Mouse (Mus musculus): ENCODE results near the gene Hexb. TPM values are rescaled to one million over a fixed set of nuclear protein-coding genes. Genes with fewer than 3 reads are reported as not detected.
"Not testable (repeated sequence)": the region's sequence is repeated elsewhere in the genome, so short reads cannot be mapped to it uniquely, and the experiment has no call there.

The Hexb gene
- total and polyA plus RNA-seq, 3 experiments, result 7.6 to 141 (median 33.0) TPM

DNA sequence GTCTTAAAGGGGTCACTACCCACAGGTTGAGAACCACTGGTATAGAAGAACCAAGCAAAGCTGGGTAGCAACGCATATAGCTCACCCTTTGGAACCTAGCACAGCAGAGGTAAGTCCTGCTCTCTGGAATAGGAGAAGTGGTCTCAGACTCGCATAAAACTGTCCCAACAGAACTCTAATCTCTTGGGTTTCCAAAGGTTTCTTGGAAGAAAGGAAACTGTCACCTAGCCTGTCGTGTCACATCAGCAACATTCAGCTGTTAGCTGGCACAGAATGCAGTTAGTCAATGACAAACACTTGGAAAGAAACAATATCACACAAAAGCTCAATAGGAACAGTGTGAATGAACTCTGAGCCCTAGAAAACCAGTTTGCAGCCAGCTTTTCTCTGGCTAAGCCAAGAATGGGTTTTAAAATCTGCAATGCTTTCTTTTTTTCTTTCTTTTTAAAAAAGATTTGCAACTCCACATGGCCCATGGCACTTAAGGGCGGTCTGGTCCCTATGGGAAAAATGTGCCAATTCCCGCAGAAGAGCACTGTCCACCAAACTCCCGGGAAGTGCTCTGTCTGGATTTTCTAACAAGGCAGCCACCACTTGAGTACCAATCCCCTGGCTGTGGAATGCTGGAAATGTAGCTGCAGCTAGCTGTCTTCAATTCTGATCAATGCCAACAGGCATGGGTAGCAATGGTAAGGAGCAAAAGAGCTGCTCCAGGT lies 17.9 kb downstream of the Hexb start:
- no peaks in the 10 kb centered on the region for H3K4me1 ChIP-seq (ENCODE audit: insufficient read depth, low read depth, low read length)
- H3K36me3 ChIP-seq (replicated peaks), result peaks cover 87% of the 10 kb centered on the region
- no peak overlapping the region for H3K4me3 ChIP-seq (ENCODE audit: low read depth, low read length)
- ATAC-seq (ENCODE audit: extremely low read depth, insufficient number of reproducible peaks, low FRiP score, poor library complexity, severe bottlenecking) (no peak), DNase-seq (ENCODE audit: low spot score) (no peak)
- TF ChIP-seq GATA2 (IDR thresholded peaks at IDR 0.05; ENCODE audit: borderline replicate concordance, low read depth, low read length) (no peak), POLR2AphosphoS5 (IDR thresholded peaks at IDR 0.05; ENCODE audit: insufficient replicate concordance, low read depth, low read length) (no peak), CTCF (IDR thresholded peaks at IDR 0.05; ENCODE audit: low read depth, low read length) (no peak), TAL1 (conservative IDR thresholded peaks at IDR 0.05; ENCODE audit: low read depth, low read length) (no peak), GATA1 (IDR thresholded peaks at IDR 0.05; ENCODE audit: borderline replicate concordance, low read length) (no peak)
- H3K27me3 ChIP-seq (ENCODE audit: insufficient read depth, low read length), result no peaks in the 10 kb centered on the region
- no peaks in the 10 kb centered on the region for H3K9me3 ChIP-seq (replicated peaks)

DNA sequence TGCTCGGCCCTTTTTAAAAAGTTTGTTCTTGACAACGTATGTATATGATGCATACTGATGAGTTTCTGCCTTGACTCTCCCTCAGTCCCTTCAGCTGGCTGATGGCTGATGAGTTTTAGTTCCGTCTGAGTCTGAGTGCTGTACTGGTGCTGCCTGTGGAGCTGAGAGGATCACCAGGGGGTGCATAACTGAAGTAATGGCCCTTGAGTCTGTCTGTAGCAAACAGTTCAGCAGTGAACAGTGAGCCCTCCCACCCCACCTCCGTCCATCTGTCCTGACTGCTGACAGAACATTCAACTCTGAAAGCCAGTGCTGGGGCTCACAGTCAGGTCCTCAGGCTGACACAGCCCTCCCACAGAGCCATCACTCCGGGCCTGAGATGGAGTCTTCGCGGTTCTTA lies 19.2 kb downstream of the Hexb start:
- no peak for DNase-seq (ENCODE audit: low spot score)
- Histone ChIP-seq H3K9me3 (replicated peaks) (no peaks in the 10 kb centered on the region), H3K27me3 (ENCODE audit: insufficient read depth, low read length) (no peaks in the 10 kb centered on the region), H3K36me3 (replicated peaks) (peaks cover 93% of the 10 kb centered on the region), H3K4me3 (ENCODE audit: low read depth, low read length) (no peak overlapping the region), H3K4me1 (ENCODE audit: insufficient read depth, low read depth, low read length) (no peaks in the 10 kb centered on the region)
- no peak for ATAC-seq (ENCODE audit: extremely low read depth, insufficient number of reproducible peaks, low FRiP score, poor library complexity, severe bottlenecking)
- TF ChIP-seq GATA1 (IDR thresholded peaks at IDR 0.05; ENCODE audit: borderline replicate concordance, low read length) (no peak), GATA2 (IDR thresholded peaks at IDR 0.05; ENCODE audit: borderline replicate concordance, low read depth, low read length) (no peak), CTCF (IDR thresholded peaks at IDR 0.05; ENCODE audit: low read depth, low read length) (no peak), TAL1 (conservative IDR thresholded peaks at IDR 0.05; ENCODE audit: low read depth, low read length) (no peak), POLR2AphosphoS5 (IDR thresholded peaks at IDR 0.05; ENCODE audit: insufficient replicate concordance, low read depth, low read length) (no peak)

DNA sequence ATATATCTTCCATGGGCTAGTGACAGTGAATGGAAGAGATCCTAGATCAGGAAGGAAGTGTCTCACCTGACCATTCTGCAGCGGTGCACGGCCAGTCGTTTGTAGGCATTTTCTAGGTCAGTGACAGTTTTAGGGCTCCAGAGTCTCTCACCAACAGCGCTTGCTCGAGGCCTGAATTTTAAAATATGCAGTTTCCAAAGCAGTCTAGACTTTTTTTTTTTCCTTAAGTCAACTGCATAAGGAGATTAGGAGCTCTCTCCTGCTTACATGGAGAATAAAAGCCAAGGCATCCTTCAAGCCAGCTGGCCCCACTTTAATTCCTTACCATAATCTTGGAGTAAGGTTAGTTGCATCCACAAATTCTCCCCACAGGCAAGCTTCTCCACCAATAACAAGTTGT lies 21.4 kb downstream of the Hexb start:
- Histone ChIP-seq H3K4me1 (ENCODE audit: insufficient read depth, low read depth, low read length) (no peaks in the 10 kb centered on the region), H3K36me3 (replicated peaks) (peaks cover 93% of the 10 kb centered on the region), H3K9me3 (replicated peaks) (no peaks in the 10 kb centered on the region), H3K27me3 (ENCODE audit: insufficient read depth, low read length) (no peaks in the 10 kb centered on the region), H3K4me3 (ENCODE audit: low read depth, low read length) (no peak overlapping the region)
- DNase-seq (ENCODE audit: low spot score), result no peak
- ATAC-seq (ENCODE audit: extremely low read depth, insufficient number of reproducible peaks, low FRiP score, poor library complexity, severe bottlenecking), result no peak
- TF ChIP-seq GATA1 (IDR thresholded peaks at IDR 0.05; ENCODE audit: borderline replicate concordance, low read length) (no peak), TAL1 (conservative IDR thresholded peaks at IDR 0.05; ENCODE audit: low read depth, low read length) (no peak), POLR2AphosphoS5 (IDR thresholded peaks at IDR 0.05; ENCODE audit: insufficient replicate concordance, low read depth, low read length) (no peak), GATA2 (IDR thresholded peaks at IDR 0.05; ENCODE audit: borderline replicate concordance, low read depth, low read length) (no peak)

DNA sequence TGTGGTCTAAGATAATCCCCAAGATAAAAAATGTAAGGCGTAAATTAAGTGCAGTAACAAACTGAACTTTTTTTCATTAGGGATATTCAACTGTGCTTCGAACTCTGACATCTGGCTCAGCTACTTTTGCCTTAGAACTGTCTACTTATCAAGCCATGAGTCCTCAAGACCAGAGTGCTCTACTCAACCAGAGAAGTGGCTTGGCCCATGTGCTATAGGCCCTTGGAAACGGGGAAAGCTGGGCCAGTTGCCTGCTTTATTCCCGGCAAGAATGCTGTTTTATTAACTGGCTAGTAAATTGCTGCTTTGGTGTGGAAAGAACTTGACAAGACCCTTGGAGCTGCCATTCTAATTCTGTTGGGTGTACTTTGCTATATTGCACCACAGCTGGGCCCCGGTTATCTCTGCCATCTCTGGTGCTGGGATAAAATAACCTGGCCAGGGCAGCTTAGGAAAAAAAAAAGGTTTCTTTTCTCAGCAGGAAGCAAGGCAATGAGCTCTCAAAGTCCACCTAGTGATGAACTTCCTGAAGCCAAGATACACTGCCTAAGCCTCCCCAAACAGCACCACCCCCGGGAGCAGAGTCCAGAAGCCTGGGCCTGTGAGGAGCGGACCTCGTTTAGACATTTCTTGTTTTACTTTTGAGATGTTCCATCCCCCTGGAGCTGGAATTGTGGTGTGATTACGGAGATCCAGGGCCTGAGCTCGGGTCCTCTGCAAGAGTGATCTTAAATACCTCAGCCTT lies 22.5 kb downstream of the Hexb start:
- DNase-seq (ENCODE audit: low spot score) (no peak), ATAC-seq (ENCODE audit: extremely low read depth, insufficient number of reproducible peaks, low FRiP score, poor library complexity, severe bottlenecking) (no peak)
- Histone ChIP-seq H3K4me3 (ENCODE audit: low read depth, low read length) (no peak overlapping the region), H3K9me3 (replicated peaks) (no peaks in the 10 kb centered on the region), H3K36me3 (replicated peaks) (peaks cover 92% of the 10 kb centered on the region), H3K27me3 (ENCODE audit: insufficient read depth, low read length) (no peaks in the 10 kb centered on the region), H3K4me1 (ENCODE audit: insufficient read depth, low read depth, low read length) (no peaks in the 10 kb centered on the region)
- no peak for TF ChIP-seq GATA2 (IDR thresholded peaks at IDR 0.05; ENCODE audit: borderline replicate concordance, low read depth, low read length)
- TF ChIP-seq GATA1 (IDR thresholded peaks at IDR 0.05; ENCODE audit: borderline replicate concordance, low read length), result no peak
- no peak for TF ChIP-seq POLR2AphosphoS5 (IDR thresholded peaks at IDR 0.05; ENCODE audit: insufficient replicate concordance, low read depth, low read length)
- TF ChIP-seq CTCF (IDR thresholded peaks at IDR 0.05; ENCODE audit: low read depth, low read length), result no peak
- no peak for TF ChIP-seq TAL1 (conservative IDR thresholded peaks at IDR 0.05; ENCODE audit: low read depth, low read length)

DNA sequence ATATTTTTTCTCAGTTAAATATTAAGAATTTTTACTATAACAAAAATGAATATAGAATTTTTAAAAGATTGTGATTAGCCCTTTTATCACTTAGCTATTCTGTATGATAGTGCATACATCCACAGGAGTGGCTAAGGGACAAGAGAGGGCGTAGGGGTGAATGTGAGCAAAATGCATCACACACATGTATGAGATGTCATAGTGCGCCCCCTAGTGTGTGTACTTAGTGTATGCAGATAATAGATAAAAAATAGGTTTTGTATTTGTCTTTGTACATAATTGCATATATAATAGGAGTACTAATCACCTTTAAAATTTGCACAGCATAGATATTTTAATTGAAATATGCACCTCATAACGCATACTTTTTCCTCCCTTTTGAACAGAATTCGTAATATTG lies 52.3 kb downstream of the Hexb start:
- H3K27me3 ChIP-seq (ENCODE audit: insufficient read depth, low read length), result no peaks in the 10 kb centered on the region
- no peaks in the 10 kb centered on the region for H3K9me3 ChIP-seq (replicated peaks)
- H3K4me1 ChIP-seq (ENCODE audit: insufficient read depth, low read depth, low read length), result no peaks in the 10 kb centered on the region; the same call in 1 of the 2 replicates
- no peak for DNase-seq (ENCODE audit: low spot score)
- H3K4me3 ChIP-seq (ENCODE audit: low read depth, low read length), result no peak overlapping the region
- peaks cover 77% of the 10 kb centered on the region for H3K36me3 ChIP-seq (replicated peaks)
- 0 out of 2 replicates have a peak, but pooled peaks have one; percentile 28 for ATAC-seq (ENCODE audit: extremely low read depth, insufficient number of reproducible peaks, low FRiP score, poor library complexity, severe bottlenecking)
- TF ChIP-seq TAL1 (conservative IDR thresholded peaks at IDR 0.05; ENCODE audit: low read depth, low read length), result no peak
- peak; percentile 50 for TF ChIP-seq CTCF (IDR thresholded peaks at IDR 0.05; ENCODE audit: low read depth, low read length)

DNA sequence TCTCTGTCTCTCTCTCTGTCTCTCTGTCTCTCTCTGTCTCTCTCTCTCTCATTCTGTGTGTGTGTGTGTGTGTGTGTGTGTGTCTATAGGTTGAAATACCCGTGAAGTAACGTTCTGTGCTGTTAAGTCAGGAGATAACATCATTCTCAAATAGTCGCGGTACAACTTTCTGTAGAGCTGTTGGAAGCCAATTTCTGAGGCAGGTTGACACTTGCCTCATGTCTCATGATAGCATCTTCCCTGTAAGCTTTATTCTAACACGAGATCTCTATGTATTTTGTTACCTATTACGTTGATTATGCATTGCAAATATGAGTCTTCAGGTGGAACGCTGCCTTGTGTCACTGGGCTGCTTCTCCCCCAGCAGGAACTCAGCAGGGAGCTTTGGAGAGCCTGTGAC lies 55.8 kb downstream of the Hexb start:
- DNase-seq (ENCODE audit: low spot score) (no peak), ATAC-seq (ENCODE audit: extremely low read depth, insufficient number of reproducible peaks, low FRiP score, poor library complexity, severe bottlenecking) (no peak)
- no peaks in the 10 kb centered on the region for H3K27me3 ChIP-seq (ENCODE audit: insufficient read depth, low read length)
- TF ChIP-seq GATA2 (IDR thresholded peaks at IDR 0.05; ENCODE audit: borderline replicate concordance, low read depth, low read length), result no peak
- no peak for TF ChIP-seq POLR2AphosphoS5 (IDR thresholded peaks at IDR 0.05; ENCODE audit: insufficient replicate concordance, low read depth, low read length)
- TF ChIP-seq GATA1 (IDR thresholded peaks at IDR 0.05; ENCODE audit: borderline replicate concordance, low read length), result no peak
- no peak for TF ChIP-seq TAL1 (conservative IDR thresholded peaks at IDR 0.05; ENCODE audit: low read depth, low read length)
- no peak for TF ChIP-seq CTCF (IDR thresholded peaks at IDR 0.05; ENCODE audit: low read depth, low read length)
- H3K4me1 ChIP-seq (ENCODE audit: insufficient read depth, low read depth, low read length), result peaks cover 8% of the 10 kb centered on the region
- no peak overlapping the region for H3K4me3 ChIP-seq (ENCODE audit: low read depth, low read length)
- H3K36me3 ChIP-seq (replicated peaks), result peaks cover 61% of the 10 kb centered on the region
- H3K9me3 ChIP-seq (replicated peaks), result no peaks in the 10 kb centered on the region

DNA sequence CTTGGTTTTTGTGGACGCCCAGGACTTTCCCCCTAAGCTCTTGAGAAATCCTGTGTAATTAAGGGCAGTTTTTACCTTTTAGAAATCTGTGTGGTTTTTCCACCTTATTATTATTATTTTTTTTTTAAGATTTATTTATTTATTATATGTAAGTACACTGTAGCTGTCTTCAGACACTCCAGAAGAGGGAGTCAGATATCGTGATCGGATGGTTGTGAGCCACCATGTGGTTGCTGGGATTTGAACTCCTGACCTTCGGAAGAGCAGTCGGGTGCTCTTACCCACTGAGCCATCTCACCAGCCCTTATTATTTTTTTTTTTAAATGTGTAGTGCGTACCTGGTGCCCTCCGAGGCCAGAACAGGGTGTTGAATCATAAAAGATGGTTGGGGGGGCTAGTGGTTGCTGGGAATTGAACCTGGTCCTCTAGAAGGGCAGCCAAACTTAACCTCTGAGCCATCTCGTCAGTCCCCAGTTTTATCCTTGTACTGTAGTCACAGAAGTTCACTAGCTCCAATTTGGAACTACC lies 59.7 kb downstream of the Hexb start:
- H3K4me3 ChIP-seq (ENCODE audit: low read depth, low read length), result peak overlapping the region; percentile 94
- not testable (repeated sequence) for H3K27me3 ChIP-seq (ENCODE audit: insufficient read depth, low read length); ATAC-seq (ENCODE audit: extremely low read depth, insufficient number of reproducible peaks, low FRiP score, poor library complexity, severe bottlenecking); H3K4me1 ChIP-seq (ENCODE audit: insufficient read depth, low read depth, low read length); DNase-seq (ENCODE audit: low spot score); H3K9me3 ChIP-seq (replicated peaks)
- peaks cover 54% of the 10 kb centered on the region for H3K36me3 ChIP-seq (replicated peaks)

All from G1E (cell line).